Mouse (Mus musculus) embryo, embryonic 9.5 days (tissue): ENCODE measurements around the gene Yes1.
"Not testable (repeated sequence)": the region's sequence is repeated elsewhere in the genome, so short reads cannot be mapped to it uniquely, and the experiment has no call there.

Experiments used
- DNase-seq: peaks from one replicate; pipeline ENCODE4 v3.0.0-alpha.2; 2017; ENCODE audit errors: extremely low spot score

Yes1 gene

DNA sequence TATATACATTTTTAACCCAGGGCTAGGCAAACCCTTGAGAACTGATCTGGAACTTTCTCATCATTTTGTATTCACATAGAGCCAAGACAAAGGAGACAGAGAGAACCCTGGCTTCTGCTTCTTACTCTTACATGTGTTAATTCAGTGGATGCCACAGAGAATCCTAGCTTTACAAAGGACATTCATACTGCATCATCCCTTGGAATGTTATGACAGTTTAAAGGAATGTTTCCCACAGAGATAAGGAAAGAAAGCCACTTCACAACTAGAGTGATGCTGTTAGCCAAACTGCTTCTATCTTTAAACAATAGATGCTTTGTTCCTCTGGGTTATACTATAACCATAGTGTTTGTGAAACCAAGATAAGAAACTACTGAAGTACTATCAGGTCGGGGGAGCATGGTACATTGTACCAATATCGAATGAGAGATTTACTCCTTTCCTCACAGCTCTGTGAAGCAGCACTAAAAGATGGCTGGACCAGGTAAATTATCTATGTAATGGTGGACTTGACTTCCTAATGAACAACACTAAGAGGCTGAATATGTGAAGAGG is 95.3 kb downstream of the Yes1 start:
- DNase-seq, result no peak

DNA sequence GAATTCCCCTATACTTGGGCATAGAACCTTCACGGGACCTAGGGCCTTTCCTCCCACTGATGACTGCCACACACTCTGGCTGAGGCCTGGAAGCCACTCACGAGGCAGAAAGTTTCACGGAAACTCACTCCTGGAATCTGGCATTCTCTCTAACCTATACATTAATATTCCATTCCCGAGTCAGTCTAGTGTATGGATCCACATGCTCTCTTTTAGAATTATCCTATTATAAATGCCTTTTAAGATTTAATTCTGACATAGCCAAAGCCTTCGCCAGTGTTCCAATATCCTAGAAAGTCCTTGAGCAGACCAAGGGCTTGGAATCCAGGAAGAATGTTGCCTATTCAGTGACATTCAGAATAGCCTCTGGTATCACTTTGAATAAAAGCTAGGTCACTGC is 100.5 kb downstream of the Yes1 start:
- no peak for DNase-seq

DNA sequence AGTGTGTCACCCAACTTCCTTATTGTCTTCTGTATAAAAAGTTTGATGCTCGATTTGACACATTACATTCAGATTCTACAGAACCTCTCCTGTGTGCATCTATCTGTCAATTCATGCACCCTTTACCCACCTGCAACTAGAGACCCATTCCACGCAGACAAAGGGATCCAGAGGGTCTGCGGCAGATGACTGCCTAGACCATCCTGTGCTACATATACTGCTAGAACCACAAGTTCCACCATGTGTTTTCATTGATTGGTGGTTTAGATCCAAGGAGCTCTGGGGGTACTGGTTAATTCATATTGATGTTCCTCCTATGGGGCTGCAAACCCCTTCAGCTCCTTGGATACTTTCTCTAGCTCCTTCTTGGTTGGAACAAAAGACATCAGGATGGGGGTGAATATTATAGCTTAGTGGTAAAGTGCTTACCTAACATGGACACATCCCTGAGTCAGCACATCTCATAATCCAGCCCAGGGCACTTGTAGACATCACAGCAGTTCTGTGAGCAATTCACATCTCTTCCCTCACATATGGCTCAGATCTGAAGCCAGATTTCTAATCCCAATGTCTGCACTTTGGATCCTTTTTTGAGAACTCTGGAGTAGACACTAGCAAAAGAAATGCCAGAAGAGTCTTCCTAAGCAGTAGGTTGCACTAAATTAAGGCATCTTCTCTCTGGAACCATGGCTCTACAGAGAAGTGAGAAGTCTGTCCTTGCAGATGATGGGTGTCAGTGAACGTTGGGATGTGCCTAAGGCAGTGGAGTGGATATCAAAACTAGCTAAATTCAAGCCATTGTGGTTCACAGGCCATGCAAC is 101.5 kb downstream of the Yes1 start:
- DNase-seq, result peak; percentile 13

DNA sequence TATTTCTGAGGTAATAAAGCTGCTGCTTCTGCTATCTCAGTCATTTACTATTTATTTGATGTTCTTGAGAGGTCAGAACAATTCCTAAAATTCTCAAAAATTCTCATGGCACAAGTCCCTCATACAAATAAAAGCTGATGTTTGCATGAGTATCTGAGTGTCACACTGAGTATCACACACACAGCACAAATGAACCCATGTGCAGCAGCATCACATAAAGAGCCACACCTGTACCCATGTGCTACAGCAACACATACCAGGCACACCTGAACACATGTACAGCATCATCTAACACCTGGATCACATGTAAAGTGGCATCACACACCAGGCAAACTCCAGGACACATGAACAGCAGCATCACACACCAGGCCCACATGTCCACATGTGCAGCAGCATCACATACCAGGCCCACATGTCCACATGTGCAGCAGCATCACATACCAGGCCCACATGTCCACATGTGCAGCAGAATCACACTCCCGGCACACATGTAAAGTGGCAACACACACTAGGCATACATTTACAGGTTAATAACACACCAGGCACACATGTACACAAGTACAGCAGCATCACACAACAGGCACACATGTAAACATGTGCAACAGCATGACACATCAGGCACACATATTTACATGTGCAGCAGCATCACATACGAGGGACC is 102.2 kb downstream of the Yes1 start:
- peak; percentile 38 for DNase-seq

DNA sequence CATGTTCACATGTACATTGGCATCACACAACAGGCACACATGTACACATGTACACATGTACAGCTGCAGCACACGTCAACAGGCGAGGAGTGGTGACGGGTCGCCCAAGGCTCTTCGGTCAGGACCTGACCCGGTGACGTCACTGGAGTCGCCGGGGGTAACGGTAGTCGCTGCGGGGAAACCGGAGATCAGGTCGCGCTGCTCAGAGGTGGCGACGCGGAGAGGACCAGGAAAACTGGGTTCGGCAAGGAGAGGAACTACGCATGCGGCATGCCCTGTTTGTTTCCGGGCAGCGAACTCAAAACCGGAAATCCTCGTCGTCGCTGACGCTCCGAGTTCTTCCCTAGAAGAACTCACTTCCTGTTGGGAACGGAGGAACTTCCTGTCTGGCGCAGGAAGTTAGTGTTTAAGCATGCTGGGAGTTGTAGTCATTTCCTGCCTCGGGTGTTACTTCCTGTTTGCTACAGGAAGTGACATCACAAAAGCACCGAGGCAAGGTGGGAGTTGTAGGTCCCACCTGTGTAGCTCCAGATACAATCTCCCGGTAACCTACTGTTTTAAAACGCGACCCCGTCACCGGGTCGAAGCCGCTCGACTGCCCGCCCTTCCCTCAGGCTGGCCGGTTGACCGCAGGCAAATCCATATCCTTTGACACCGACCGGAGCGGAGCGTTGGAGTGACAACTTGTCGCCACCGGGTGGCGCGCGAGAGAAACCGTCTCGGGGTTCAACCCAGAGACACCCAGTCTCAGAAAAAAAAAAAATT is 102.9 kb downstream of the Yes1 start:
- DNase-seq, result peak; percentile 97

DNA sequence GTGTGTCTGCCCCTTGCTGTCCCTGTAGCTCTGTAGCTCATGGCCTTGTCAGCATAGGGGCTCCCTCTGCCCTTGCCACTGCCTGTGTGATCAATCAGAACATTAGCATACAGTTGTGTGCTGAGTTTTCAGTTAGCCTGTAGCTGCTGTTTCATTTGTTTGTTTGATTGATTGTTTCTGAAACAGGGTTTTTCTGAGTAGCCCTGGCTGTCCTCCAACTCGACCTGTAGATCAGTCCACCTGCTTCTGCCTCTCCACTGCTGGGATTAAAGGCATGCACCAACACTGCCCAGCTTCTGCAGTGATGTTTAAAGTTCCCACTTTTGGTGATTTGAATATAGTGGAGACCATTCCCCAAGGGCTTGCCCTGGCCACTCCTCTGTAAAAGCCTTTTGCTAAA is 106.8 kb downstream of the Yes1 start:
- no peak for DNase-seq

DNA sequence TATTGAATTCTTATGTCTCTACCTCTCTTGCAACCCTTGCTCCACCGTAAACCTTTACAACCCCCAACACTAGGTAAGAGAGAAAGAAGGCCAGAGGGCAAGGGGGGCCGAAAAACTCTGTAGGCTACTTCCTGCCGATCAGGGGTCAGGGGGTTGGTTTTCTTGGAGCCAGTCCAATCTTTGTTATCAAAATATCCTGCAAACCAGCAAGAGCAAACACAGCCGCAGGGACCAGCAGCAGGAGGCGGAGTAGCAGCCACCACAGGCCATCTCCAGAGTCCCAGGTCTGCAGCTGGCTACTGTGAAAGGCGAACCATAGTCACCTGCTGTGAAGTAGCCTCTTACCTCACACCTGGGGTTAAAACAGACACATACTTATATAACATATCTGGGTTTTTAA is 107.9 kb downstream of the Yes1 start:
- DNase-seq, result no peak

DNA sequence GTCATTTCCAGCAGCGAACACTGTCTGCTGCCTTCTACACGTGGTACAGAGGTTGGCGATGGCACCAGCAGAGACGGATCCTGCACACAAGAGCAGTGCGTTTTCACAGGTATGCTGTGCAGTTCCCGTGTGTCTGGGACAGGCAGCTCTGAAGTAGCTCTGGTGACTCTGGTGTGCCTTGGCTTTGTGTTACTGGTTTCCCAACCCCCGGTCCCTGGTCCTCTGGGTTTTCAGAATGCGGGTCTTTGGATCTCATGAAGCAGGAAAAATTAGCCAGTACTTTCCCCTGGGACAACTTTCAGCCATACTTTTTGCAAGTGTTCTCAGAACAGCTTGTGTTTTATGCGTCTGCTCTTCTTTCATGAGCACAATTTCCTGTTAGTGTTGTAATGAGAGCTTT is 109.4 kb downstream of the Yes1 start:
- DNase-seq, result no peak

DNA sequence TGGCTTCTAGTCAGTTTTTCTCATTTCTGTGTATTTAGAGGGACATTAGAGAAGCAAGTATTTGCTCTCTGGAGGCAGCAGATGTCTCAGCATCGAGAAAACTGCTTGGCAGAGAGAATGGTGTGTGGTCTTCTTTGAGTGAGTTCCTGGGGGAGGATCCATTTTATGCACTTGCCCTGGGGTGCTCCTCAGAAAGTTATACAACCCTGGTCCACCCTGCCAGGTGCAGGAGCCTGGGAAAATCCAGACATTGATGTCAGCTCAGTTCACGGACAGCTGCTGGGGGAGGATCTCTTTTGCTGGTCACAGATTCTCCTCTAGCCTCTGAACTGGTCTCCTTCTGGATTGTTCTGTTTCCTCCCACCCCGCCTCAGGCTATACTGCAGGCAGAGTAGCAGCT is 110.3 kb downstream of the Yes1 start:
- DNase-seq, result no peak

DNA sequence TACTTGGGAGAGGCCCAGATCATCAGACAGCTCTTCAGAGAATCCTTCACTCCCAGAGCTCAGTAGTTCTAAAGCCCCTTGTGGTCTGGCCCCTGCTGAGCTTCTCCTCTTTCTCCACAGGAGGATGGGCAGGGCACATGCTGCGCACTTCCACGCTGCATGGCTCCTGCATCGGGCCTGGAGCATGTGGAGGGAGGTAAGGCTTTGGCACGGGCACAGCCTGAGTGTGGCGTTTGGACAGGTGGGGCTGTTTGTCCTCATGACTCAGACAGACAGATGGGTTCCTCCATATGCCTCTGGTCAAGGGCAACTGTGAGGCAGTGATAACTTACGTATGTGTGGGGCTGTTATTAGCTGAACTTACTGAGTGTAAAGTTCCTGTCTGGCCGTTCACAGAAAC is 111.3 kb downstream of the Yes1 start:
- no peak for DNase-seq

DNA sequence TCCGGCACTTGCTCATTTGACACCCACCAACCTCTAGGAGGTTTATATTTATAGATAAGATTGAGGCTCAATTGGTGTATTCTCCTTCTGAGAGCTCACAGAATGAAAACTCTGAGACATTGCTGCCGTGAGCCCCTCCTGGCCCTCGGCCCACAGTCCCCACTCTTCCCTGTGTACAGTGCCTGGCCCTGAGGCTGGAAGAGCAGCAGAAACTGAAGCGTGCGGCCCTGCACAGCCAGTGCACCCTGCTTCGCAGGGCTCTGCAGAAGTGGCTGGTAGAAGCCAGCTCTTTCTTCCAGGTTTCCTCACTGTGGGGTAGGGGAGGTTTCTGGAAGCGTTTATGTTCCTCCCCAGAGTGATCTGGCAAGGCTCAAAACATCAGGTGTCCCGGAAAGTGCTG is 111.7 kb downstream of the Yes1 start:
- not testable (repeated sequence) for DNase-seq

DNA sequence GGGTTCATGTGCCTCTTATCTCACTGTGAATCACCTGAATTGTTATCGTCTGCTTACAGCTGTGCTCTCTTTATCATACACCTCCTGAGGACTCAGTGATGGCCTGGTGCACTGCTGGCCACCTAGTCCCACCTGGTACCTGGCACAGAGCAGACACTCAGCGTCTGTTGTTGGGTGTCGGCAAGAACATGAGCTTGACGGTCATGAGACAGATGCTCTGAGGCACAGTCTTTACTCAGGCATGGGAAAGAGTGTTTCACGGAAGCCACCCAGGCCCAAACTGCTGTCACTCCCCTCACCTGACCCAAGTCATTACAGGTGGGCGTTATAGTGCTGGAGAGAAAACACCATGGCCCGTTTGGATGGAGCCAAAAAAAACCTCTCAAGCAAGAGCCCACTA is 113.0 kb downstream of the Yes1 start:
- no peak for DNase-seq

DNA sequence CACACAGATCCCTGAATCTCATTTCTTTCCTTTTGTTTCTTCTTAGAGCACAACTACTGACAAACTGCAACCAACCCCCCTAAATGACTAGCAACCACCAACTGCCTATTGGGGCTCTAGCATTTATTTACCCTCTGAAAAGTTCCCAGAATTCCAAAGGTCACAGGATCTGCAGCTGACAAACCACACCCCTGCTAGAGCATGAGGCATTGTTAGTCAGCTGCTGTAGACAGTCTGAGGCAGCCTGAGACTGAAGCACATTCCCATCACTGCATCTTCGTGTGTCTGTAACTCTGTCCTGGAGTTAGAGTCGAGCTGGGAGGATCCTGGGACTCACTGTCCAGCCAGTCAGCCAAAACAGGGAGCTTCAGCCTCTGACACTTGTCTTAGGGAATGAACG is 114.4 kb downstream of the Yes1 start:
- DNase-seq, result not testable (repeated sequence)

DNA sequence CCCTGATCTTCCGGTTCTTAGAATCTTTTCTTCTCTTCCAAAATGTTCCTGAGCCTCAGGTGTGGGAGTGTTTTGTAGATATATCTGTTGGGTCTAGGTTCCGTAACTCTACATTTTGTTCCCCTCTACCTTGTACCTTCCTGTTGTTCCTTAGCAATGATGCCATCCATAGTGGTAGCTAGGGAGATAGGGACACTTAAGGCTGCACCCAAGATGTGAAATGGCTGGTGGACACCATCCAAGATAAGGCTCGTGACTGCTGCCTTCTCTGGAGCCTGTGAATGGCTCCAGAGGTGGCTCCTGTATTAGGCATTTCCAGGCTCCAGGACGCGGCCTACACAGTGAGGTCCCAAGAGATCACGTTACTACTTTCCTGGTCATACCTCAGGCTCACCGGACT is 117.3 kb downstream of the Yes1 start:
- no peak for DNase-seq

DNA sequence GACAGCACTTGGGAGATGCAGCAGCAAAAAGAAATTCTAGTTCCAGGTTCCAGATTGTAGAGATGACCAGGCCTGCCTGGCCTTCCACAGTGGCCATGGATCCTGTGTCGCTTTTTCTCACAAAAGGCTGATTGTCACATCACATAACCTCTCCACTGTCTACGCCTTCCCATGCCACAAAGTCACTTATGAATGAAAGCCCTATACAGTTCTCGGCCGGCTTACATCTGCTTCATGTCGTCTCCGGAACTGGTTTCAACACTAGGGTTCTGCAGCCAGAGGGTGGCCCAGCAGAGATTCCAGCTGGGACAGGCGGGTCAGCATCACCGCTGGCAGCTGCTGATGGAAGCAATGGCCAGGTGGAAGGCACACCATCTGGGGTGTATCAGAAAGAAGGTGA is 117.9 kb downstream of the Yes1 start:
- no peak for DNase-seq

DNA sequence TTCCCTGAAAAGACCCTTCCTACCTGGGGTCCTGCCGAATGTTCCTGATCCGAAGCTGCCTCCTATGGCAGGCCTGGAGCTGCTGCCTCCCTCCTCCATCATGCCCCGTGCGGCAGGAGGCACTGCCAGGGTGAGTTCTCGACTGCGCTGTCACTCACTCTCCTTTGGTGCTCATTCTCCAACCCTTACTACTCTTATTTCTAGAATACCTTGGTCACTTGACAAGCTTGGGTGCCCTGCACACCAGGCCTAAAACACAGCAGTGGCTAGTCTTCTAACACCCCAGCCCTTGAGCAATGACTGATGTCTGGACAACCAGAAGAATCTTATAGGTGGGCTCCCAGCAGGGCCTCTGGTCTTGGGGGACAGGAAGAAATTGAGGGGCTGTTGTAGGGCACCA is 122.9 kb downstream of the Yes1 start:
- not testable (repeated sequence) for DNase-seq

DNA sequence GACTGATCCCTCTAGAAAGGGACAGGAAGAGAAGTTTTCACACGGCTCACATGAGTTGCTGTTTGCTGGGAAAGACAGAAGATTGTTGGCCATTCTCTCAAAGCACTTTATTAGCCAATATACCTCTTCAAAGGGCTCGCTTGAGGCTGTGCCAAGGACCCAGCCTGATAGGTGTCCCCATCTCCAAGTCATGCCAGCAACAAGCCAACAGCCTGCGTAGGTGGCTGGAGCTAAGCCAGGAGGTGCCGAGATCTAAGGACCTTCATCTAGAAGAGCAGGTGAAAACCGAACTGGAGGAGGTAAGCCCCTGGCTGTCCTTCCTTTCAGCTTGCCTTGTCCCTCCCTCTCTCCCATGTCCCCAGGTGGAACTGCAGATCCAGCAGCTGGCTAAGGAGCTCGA is 124.8 kb downstream of the Yes1 start:
- DNase-seq, result no peak
